Mouse (Mus musculus): Measurements from ENCODE around the gene Paf1.

The Paf1 gene

GRCm38 (mm10) chr7:28392429-28393271 lies at the start of gene Paf1, which contains the start of gene Med29:
Gene Paf1, plus strand, starts transcription at chr7:28392951.
Gene Med29, minus strand, starts transcription at chr7:28392708.
- peak; percentile 99 for DNase-seq (ENCODE audit: low read depth, low spot score)

- DNase-seq (ENCODE audit: low read depth, low spot score) = peak; percentile 80
These were observed 48.1 kb upstream of the Paf1 start for GRCm38 (mm10) chr7:28344637-28345036.

- DNase-seq (ENCODE audit: low read depth, low spot score) = peak; percentile 90
These were observed 45.0 kb upstream of the Paf1 start for GRCm38 (mm10) chr7:28347746-28348145.

- peak; percentile 32 for DNase-seq (ENCODE audit: low read depth, low spot score)
These were observed 44.1 kb upstream of the Paf1 start for GRCm38 (mm10) chr7:28348601-28349000.

GRCm38 (mm10) chr7:28350155-28350883 lies 42.4 kb upstream of the Paf1 start, which contains the start of gene Rps16:
Gene Rps16, plus strand, starts transcription at chr7:28350652.
- DNase-seq (ENCODE audit: low read depth, low spot score) = peak; percentile 95

- DNase-seq (ENCODE audit: low read depth, low spot score) = no peak
These were observed 41.0 kb upstream of the Paf1 start for GRCm38 (mm10) chr7:28351676-28352191.

GRCm38 (mm10) chr7:28353267-28353666 lies 39.5 kb upstream of the Paf1 start:
- DNase-seq (ENCODE audit: low read depth, low spot score) = no peak

GRCm38 (mm10) chr7:28354113-28354581 lies 38.6 kb upstream of the Paf1 start:
- DNase-seq (ENCODE audit: low read depth, low spot score) = no peak

GRCm38 (mm10) chr7:28354596-28354995 lies 38.2 kb upstream of the Paf1 start:
- DNase-seq (ENCODE audit: low read depth, low spot score) = no peak

- DNase-seq (ENCODE audit: low read depth, low spot score) = no peak
These were observed 37.5 kb upstream of the Paf1 start for GRCm38 (mm10) chr7:28355221-28355620.

- no peak for DNase-seq (ENCODE audit: low read depth, low spot score)
These were observed 35.8 kb upstream of the Paf1 start for GRCm38 (mm10) chr7:28356981-28357380.

- peak; percentile 77 for DNase-seq (ENCODE audit: low read depth, low spot score)
These were observed 34.8 kb upstream of the Paf1 start for GRCm38 (mm10) chr7:28357984-28358383.

GRCm38 (mm10) chr7:28358431-28358830 lies 34.3 kb upstream of the Paf1 start:
- DNase-seq (ENCODE audit: low read depth, low spot score) = no peak

GRCm38 (mm10) chr7:28359854-28360253 lies 32.9 kb upstream of the Paf1 start:
- DNase-seq (ENCODE audit: low read depth, low spot score) = no peak

GRCm38 (mm10) chr7:28360291-28360690 lies 32.5 kb upstream of the Paf1 start:
- no peak for DNase-seq (ENCODE audit: low read depth, low spot score)

- DNase-seq (ENCODE audit: low read depth, low spot score) = no peak
These were observed 31.0 kb upstream of the Paf1 start for GRCm38 (mm10) chr7:28361647-28362341.

GRCm38 (mm10) chr7:28362441-28363060 lies 30.2 kb upstream of the Paf1 start:
- no peak for DNase-seq (ENCODE audit: low read depth, low spot score)

- no peak for DNase-seq (ENCODE audit: low read depth, low spot score)
These were observed 25.0 kb upstream of the Paf1 start for GRCm38 (mm10) chr7:28367663-28368275.

GRCm38 (mm10) chr7:28368276-28368920 lies 24.4 kb upstream of the Paf1 start:
- no peak for DNase-seq (ENCODE audit: low read depth, low spot score)

GRCm38 (mm10) chr7:28370051-28370450 lies 22.7 kb upstream of the Paf1 start:
- no peak for DNase-seq (ENCODE audit: low read depth, low spot score)
